Mouse (Mus musculus): ENCODE data around the gene Adam17.

Gene Adam17

DNA sequence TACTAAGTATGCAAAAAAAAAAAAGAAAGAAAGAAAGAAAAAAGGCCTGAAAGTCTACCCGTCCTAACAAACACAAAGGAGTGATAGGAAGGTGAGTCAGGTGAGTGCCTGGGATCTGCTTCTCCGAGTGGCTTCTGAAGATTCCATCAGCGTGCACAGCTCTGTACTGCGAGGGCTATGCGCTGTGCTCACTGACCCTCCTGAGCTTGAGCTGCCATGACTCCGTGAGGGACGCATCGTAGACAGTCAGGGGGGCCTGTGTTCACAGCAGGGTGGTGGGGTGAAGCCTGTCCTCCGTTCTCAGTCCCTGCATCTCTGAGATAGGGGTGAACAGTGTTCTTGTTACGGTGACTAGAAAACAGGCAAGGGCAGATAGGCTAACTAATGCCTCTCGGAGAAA is 74.6 kb downstream of the Adam17 start:
- no peak for TF ChIP-seq GATA4 (IDR thresholded peaks at IDR 0.05; ENCODE audit: insufficient replicate concordance, low read length)

DNA sequence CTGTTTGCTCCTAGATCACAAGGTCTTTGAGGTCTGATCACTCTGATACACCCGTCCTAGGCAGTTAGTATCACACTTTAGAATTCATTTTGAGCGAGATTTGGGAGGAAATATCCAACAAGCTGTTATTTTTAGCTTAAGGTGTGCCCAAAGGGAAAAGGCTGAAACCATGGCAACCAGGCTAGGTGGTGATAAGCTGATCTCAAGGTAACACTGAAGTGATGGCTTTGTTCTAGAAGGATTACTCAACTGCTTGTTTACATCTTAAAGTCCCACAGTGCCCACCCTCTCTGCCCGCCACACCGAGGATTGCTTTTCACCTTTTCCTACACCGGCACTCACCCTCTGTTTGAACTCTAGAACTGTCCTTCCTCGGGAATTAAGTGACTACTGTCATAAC is 83.8 kb downstream of the Adam17 start:
- TF ChIP-seq GATA4 (IDR thresholded peaks at IDR 0.05; ENCODE audit: insufficient replicate concordance, low read length), result no peak

DNA sequence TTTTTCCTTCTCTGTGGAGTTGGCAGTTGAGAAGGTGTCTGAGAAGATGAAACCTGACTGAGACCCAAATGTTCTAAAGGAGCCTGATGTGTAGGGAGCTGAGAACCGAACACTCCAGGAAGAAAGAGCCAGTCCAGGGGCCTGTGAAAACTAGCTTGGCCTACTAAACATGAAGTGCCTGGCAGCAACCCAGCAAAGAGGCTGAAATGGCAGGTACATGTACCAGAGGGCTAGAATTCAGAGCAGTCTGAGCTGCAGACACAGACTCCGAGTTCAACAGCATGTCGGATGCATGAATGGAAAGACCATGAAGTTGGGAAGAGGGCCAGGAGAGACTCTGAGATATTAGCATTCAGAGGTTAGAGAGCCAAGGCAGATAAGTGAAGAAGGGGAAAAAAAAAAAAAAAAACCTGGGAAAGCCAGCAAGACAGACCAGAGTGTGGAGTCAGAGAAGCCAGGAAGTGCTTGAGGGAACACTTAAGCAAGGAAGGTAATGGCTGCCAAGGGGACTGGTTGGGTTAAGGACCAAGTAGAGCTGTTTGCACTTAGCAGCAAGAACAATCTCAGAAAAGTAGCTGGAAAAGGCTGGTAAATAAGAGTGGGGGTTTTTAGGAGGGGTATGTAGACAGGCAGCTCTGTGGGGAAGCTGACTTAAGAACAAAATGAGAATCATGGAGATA is 84.6 kb downstream of the Adam17 start:
- no peak for TF ChIP-seq GATA4 (IDR thresholded peaks at IDR 0.05; ENCODE audit: insufficient replicate concordance, low read length)

DNA sequence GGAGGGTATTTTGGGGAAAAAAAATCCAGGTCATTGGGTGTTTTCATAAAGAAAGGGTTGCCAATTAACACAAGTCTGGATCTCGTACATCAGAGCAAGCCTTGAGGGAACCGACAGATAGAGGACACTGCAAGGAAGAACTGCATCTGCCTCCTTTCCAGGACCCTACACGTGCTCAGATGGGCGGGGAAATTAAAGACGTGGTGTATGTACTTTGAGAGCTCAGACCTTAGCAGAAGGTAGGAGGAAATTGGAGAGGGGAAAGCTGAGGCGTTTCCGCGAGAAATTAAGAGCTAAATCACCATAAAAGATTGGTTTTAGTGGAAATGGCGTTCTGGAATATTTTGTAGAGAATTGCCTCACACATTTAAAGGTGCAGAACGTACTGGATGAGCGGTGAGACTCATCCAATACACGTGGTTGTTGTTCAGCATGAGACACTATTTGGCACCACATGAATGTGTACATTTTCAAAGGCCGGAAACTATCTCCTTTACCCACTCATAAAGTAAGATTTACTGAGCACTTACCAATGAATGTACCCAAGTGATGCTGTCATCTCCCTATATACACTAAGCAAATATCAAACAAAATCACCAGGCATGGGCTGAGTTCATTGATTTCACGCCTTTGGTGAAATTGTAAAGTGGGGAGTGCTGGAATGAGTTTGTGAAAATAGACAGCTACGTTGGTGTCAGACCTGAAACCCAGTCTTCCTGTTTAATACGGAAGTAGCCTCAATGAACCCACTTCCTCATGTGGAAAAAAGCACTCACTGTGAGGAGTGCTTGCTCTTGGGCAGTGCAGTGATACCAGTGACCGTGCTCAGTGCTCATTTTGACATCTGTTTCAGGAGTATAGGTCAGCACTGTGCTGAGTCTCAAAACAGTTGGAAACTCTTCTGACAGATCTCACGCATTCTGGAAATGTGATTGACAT is 86.5 kb downstream of the Adam17 start:
- TF ChIP-seq GATA4 (IDR thresholded peaks at IDR 0.05; ENCODE audit: insufficient replicate concordance, low read length), result no peak

DNA sequence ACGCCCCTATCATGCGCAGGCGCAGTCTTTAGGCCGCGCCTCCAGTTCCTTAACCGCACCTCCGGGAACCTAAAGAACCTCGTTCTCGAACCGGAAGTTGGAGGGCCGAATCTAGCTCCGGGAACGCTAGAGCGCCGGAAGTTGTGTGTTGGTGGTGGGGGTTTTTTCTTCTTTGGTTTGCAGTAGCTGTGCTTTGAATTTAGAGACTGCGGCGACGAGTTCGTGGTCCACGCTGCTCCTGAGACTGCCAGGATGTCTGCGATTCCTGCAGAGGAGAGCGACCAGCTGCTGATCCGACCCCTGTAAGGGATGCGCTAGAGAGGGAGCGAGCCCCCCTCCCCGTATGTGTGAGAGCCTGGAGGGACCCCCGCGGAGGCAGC is 87.2 kb downstream of the Adam17 start, which contains the start of gene Itgb1bp1:
Gene Itgb1bp1, minus strand, starts transcription at position 42 of the 380 bp plus-strand sequence.
- no peak for TF ChIP-seq GATA4 (IDR thresholded peaks at IDR 0.05; ENCODE audit: insufficient replicate concordance, low read length)

DNA sequence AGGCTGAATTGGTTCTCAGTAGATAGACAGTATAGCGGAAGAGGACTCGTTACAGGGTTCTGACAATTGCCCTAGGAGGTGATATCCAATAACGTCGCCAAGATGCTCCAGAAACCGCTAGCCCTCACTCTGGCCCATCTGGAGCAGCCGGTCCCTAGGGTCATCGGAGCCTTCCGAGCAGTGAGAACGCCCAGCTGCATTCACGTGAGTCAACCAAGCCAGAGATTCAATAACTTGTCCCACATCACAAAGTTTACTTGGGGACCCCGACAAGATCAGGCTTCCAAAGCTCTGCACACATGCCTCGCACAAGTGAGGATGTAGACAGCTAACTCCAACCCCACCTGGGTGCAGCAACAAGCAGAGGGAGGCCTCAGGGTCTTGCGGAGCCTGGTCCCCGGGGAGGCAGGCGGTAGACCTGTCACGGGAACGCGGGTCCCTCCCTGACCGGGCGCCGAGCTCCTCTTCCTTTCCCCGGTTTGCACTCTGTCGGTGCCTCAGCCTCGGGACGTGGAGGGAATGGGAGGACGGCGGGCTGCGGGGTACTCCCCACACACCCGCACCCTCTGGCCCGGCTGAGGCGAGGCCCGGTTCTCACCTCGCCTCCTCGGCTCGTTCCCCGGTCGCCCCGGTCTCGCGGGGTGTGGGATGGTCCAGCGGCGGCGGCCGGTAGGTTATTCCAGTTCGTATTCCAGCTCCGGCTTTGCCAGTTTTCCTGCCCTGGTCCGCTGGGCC is 87.8 kb downstream of the Adam17 start:
- no peak for TF ChIP-seq GATA4 (IDR thresholded peaks at IDR 0.05; ENCODE audit: insufficient replicate concordance, low read length)

DNA sequence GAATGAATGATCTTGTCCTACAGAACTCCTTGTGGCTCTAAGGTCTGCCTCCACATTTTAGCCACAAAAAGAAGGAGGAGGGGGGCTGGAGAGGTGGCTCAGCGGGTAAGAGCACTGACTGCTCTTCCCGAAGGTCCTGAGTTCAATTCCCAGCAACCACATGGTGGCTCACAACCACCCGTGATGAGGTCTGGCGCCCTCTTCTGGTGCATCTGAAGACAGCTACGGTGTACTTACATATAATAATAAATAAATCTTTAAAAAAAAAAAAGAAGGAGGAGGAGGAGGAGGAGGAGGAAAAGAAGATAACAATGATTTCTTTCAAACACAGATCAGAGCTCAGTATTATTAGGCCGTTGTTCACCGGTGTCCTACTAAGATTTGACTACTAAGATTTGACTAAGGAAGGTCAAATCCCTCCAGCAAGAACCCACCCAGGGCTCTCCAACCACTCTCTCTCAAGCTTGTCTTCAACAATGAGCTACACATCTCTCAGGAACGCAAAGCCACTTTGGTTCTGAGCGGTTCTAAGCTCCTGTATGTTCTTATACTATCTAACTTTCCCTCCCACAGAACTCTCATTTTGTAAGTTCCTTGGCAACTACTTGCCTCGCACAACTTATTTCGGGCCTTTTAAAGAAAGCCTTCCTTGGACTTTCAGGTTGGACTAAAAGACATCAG is 88.5 kb downstream of the Adam17 start, which contains the start of gene Cpsf3:
Gene Cpsf3, plus strand, starts transcription at position 631 of the 681 bp plus-strand sequence.
- TF ChIP-seq GATA4 (IDR thresholded peaks at IDR 0.05; ENCODE audit: insufficient replicate concordance, low read length), result no peak

DNA sequence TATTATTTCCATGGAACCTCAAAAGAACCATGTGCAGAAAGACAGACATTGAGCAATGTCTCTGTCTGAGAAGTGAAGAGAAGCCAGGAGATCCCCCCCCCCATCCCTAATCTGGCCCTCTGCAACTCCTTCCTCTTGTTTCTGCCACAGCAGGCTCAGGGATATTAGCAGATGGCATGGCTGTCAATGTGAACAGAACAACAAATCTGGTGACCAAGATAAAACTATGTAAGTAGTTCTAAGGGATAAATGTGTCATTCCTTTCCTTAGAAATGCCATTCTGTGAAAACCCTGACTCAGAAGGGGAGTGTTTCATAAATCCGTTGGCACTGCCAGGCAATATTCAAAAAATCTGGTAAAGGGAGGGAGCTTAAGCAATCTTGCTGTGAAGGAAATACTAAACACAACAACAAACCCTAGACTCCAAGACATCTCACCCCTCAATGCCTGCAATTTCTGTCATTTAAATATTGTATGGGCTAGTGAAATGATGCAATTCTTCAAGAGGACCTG is 96.0 kb downstream of the Adam17 start:
- TF ChIP-seq GATA4 (IDR thresholded peaks at IDR 0.05; ENCODE audit: insufficient replicate concordance, low read length), result no peak

DNA sequence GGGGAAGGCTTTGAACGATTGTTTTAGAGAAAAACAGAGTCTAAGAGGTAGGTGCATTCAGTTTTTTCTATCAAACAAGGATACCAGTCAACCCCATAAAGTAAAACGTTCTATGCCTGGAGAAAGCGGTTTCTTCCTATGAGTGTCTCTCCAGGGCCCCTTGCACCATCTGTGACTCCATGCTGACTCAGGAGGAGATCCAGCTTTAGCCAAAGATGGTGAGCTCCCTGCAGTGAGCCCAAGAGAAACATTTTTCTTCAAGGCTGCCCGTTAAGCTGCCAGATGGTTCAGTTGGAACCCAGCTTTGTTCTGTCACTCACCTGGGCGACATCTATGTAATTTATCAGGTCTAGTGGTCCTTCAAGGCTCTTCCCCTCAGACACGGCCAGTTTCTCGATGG is 99.0 kb downstream of the Adam17 start:
- no peak for TF ChIP-seq GATA4 (IDR thresholded peaks at IDR 0.05; ENCODE audit: insufficient replicate concordance, low read length)

Data from liver, adult (tissue).